Mouse (Mus musculus) embryonic facial prominence, embryonic 12.5 days (tissue): ENCODE data around the gene Pm20d1. TPM values are rescaled to one million over a fixed set of nuclear protein-coding genes. Genes with fewer than 3 reads are reported as not detected.

Experiments
- ATAC-seq: fragments of 200-750 bp; cut with Nextera tagmentation; 2 replicates; pipeline ENCODE4 v1.8.0; 2017; ENCODE audit not compliant: insufficient number of reproducible peaks, insufficient read depth, low FRiP score, low TSS enrichment
- H3K27ac ChIP-seq: fragments of 300-500 bp; sonication (generic); 2 replicates; pipeline ENCODE4 v1.5.1; 2016; ENCODE audit warnings: mild to moderate bottlenecking
- H3K27me3 ChIP-seq: fragments of 300-500 bp; sonication (generic); 2 replicates; pipeline ENCODE4 v1.6.1; 2016; ENCODE audit warnings: mild to moderate bottlenecking, moderate library complexity
- H3K36me3 ChIP-seq: fragments of 300-500 bp; sonication (generic); 2 replicates; pipeline ENCODE4 v1.6.1; 2016; ENCODE audit warnings: mild to moderate bottlenecking
- H3K4me1 ChIP-seq: fragments of 300-500 bp; sonication (generic); 2 replicates; pipeline ENCODE4 v1.6.1; 2016
- H3K4me2 ChIP-seq: fragments of 300-500 bp; sonication (generic); replicated peaks from 2 replicates; pipeline ENCODE4 v1.6.1; 2016; ENCODE audit warnings: mild to moderate bottlenecking, moderate library complexity
- H3K4me3 ChIP-seq: fragments of 300-500 bp; sonication (generic); 2 replicates; pipeline ENCODE4 v1.5.1; 2016; ENCODE audit warnings: mild to moderate bottlenecking
- H3K9ac ChIP-seq: fragments of 300-500 bp; sonication (generic); 2 replicates; pipeline ENCODE4 v1.6.1; 2016; ENCODE audit warnings: mild to moderate bottlenecking, moderate library complexity
- H3K9me3 ChIP-seq: fragments of 300-500 bp; sonication (generic); 2 replicates; pipeline ENCODE4 v1.6.1; 2016; ENCODE audit warnings: mild to moderate bottlenecking, moderate library complexity
- WGBS: fragments of 180-500 bp; shearing (Covaris S2); methylation state at CpG from one replicate; pipeline ENCODE4 v1.1.7; 2016; 5-methylcytosine and 5-hydroxymethylcytosine counted together
- polyA plus RNA-seq: library from polyadenylated mRNA; unstranded; fragments of >200 nt; fragmentation: Nextera tagmentation; extraction: Ambion mirVana; gene quantifications from 2 replicates; pipeline ENCODE4 v1.2.1, GENCODE M21; 2016

Pm20d1 gene
- 0.24 and 0.32 TPM in 2 replicates for polyA plus RNA-seq

GRCm38 (mm10) chr1:131797202-131797909, at the start of gene Pm20d1:
Gene Pm20d1, plus strand, starts transcription at chr1:131797381.
- Histone ChIP-seq H3K9me3 (no peaks in the 10 kb centered on the region), H3K27ac (no peak within 1 kb of the TSS), H3K4me3 (peak within 1 kb of the TSS; percentile 23; the same call in 1 of the 2 replicates), H3K9ac (peak within 1 kb of the TSS; percentile 27; the same call in 1 of the 2 replicates), H3K4me1 (peaks cover 4% of the 10 kb centered on the region; the same call in 1 of the 2 replicates), H3K27me3 (peaks cover 3% of the 10 kb centered on the region; the same call in 1 of the 2 replicates), H3K36me3 (no peaks in the 10 kb centered on the region), H3K4me2 (peak within 1 kb of the TSS; percentile 55)
- peak; percentile 47; the same call in 1 of the 2 replicates for ATAC-seq
- 9% methylated on average over 26 of the region's 26 CpGs for WGBS

GRCm38 (mm10) chr1:131747761-131748160, 49.4 kb upstream of the Pm20d1 start:
- no peak overlapping the region for H3K9ac ChIP-seq
- H3K27ac ChIP-seq, result no peak overlapping the region
- no peak for ATAC-seq
- peaks cover 5% of the 10 kb centered on the region; the same call in 1 of the 2 replicates for H3K4me1 ChIP-seq
- WGBS, result 43% methylated on average over 2 of the region's 2 CpGs
- H3K9me3 ChIP-seq, result no peaks in the 10 kb centered on the region
- no peaks in the 10 kb centered on the region for H3K36me3 ChIP-seq
- H3K4me2 ChIP-seq, result no peak overlapping the region
- H3K27me3 ChIP-seq, result no peaks in the 10 kb centered on the region
- H3K4me3 ChIP-seq, result no peak overlapping the region

GRCm38 (mm10) chr1:131748636-131749035, 48.5 kb upstream of the Pm20d1 start:
- Histone ChIP-seq H3K4me1 (peaks cover 5% of the 10 kb centered on the region; the same call in 1 of the 2 replicates), H3K27ac (no peak overlapping the region), H3K27me3 (no peaks in the 10 kb centered on the region), H3K9me3 (no peaks in the 10 kb centered on the region), H3K9ac (no peak overlapping the region), H3K4me3 (no peak overlapping the region), H3K4me2 (no peak overlapping the region), H3K36me3 (no peaks in the 10 kb centered on the region)
- WGBS, result 79% methylated on average over 2 of the region's 2 CpGs
- ATAC-seq, result no peak

GRCm38 (mm10) chr1:131749706-131750545, 47.3 kb upstream of the Pm20d1 start:
- 71% methylated on average over 15 of the region's 15 CpGs for WGBS
- ATAC-seq, result no peak
- no peak overlapping the region for H3K4me2 ChIP-seq

GRCm38 (mm10) chr1:131751181-131751890, 45.8 kb upstream of the Pm20d1 start:
- Histone ChIP-seq H3K4me2 (no peak overlapping the region), H3K9me3 (no peaks in the 10 kb centered on the region), H3K27me3 (no peaks in the 10 kb centered on the region), H3K9ac (no peak overlapping the region), H3K27ac (no peak overlapping the region), H3K36me3 (no peaks in the 10 kb centered on the region), H3K4me3 (no peak overlapping the region), H3K4me1 (no peaks in the 10 kb centered on the region)
- 70% methylated on average over 3 of the region's 3 CpGs for WGBS
- no peak for ATAC-seq

More at GRCm38 (mm10) chr1:131749706-131750545, 47.3 kb upstream of the Pm20d1 start:
- Histone ChIP-seq H3K27me3 (no peaks in the 10 kb centered on the region), H3K4me1 (0 out of 2 replicates have a peak, but pooled peaks cover under 1% of the 10 kb centered on the region), H3K36me3 (no peaks in the 10 kb centered on the region), H3K9ac (no peak overlapping the region), H3K27ac (no peak overlapping the region), H3K9me3 (no peaks in the 10 kb centered on the region), H3K4me3 (no peak overlapping the region)

DNA sequence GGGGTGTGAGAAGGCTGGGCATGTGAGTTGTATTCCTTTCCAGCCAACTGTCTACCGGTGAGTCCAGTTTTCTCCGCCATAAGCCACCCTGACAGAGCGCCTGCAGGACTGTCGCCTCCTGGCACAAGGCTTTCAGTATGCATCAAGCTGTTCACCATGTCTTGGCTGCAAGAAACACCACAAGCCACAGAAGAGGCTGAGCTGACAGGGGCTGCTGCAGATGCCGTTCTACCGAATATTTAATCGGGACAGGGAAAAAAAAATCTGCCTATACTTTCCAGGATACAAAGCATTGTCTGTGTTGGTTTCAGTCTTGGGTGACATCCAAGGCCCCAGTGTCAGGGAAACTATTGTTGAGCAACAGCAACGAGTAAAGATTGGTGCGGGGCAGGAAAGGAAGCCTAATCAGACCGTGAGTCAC, 45.3 kb upstream of the Pm20d1 start:
- no peaks in the 10 kb centered on the region for H3K9me3 ChIP-seq
- H3K9ac ChIP-seq, result no peak overlapping the region
- H3K4me3 ChIP-seq, result no peak overlapping the region
- no peak overlapping the region for H3K4me2 ChIP-seq
- 72% methylated on average over 10 of the region's 10 CpGs for WGBS
- H3K4me1 ChIP-seq, result no peaks in the 10 kb centered on the region
- no peaks in the 10 kb centered on the region for H3K36me3 ChIP-seq
- H3K27ac ChIP-seq, result no peak overlapping the region
- no peaks in the 10 kb centered on the region for H3K27me3 ChIP-seq
- no peak for ATAC-seq

- Histone ChIP-seq H3K27me3 (no peaks in the 10 kb centered on the region), H3K27ac (no peak overlapping the region)
- WGBS, result 64% methylated on average over 3 of the region's 3 CpGs
Observed at GRCm38 (mm10) chr1:131754212-131754829, 42.9 kb upstream of the Pm20d1 start.

DNA sequence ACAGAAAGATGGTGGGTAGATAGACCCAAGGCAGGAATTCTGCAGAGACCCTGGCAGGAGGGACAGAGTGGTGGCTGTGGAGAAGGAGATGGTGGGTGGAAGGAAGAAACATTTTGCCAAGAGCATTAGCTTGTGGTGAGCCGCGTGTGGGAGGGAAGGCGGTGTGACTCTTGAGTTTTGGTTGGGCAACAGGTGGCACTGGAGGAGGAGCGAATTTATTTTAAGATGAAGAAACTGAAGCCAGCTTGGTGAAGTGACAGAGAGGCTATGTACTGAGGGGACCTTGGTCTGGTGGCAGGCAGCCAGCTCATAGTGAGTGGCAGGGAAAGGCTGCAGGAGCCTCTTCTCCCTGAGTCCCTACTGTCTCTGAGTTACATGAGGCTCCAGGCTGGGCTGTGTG, 42.3 kb upstream of the Pm20d1 start:
- WGBS, result 91% methylated on average over 4 of the region's 4 CpGs
- no peak for ATAC-seq
- H3K9ac ChIP-seq, result no peak overlapping the region

More at GRCm38 (mm10) chr1:131754212-131754829, 42.9 kb upstream of the Pm20d1 start:
- Histone ChIP-seq H3K4me2 (no peak overlapping the region), H3K4me1 (no peaks in the 10 kb centered on the region), H3K9me3 (no peaks in the 10 kb centered on the region), H3K9ac (no peak overlapping the region), H3K4me3 (no peak overlapping the region), H3K36me3 (no peaks in the 10 kb centered on the region)
- no peak for ATAC-seq

DNA sequence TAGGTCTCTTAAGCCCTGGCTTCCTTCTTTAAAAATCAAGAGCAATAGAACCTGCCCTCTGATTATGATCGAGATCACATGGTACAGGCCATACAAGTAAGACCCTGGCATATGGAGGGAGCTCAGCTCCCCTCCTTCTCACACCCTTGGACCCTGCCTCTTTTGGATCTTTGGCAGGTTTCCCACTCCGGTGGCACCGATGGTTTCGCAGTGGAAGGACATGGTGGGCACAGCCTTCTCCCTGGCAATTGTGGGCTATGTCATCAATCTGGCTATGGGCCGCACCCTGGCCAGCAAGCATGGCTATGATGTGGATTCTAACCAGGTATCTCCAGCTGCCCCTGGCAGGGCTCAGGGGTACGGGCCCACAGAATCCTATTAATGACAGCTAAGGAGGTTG, 40.0 kb upstream of the Pm20d1 start:
- WGBS, result 90% methylated on average over 6 of the region's 6 CpGs

More for the DNA sequence above, 42.3 kb upstream of the Pm20d1 start:
- no peak overlapping the region for H3K4me3 ChIP-seq
- no peak overlapping the region for H3K4me2 ChIP-seq
- H3K36me3 ChIP-seq, result no peaks in the 10 kb centered on the region
- H3K27me3 ChIP-seq, result no peaks in the 10 kb centered on the region
- H3K9me3 ChIP-seq, result no peaks in the 10 kb centered on the region
- no peaks in the 10 kb centered on the region for H3K4me1 ChIP-seq
- no peak overlapping the region for H3K27ac ChIP-seq

DNA sequence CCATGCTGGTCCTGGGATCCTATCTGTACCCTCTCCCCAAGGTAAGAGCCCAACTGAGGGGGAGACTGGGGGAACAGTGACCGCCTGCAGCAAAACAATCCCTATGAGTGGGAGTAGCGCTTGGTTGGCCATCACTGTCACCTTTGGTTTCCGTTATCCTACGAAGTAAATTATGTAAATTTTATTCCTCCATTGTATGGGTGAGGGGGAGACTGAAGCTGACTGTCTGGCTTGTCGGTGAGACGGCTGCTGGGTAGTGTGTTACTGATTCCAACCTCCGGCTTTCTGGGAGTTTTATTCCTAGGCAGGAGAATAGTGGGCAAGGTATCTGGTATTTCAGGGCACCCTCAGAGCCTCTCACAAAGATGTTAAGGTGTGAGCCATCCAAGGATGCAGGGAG, 38.4 kb upstream of the Pm20d1 start:
- 80% methylated on average over 7 of the region's 7 CpGs for WGBS
- Histone ChIP-seq H3K36me3 (no peaks in the 10 kb centered on the region), H3K9ac (no peak overlapping the region), H3K4me1 (no peaks in the 10 kb centered on the region), H3K9me3 (no peaks in the 10 kb centered on the region), H3K27ac (no peak overlapping the region), H3K27me3 (no peaks in the 10 kb centered on the region), H3K4me3 (no peak overlapping the region), H3K4me2 (no peak overlapping the region)
- ATAC-seq, result no peak

More for the DNA sequence above, 40.0 kb upstream of the Pm20d1 start:
- no peak for ATAC-seq
- Histone ChIP-seq H3K9ac (no peak overlapping the region), H3K9me3 (no peaks in the 10 kb centered on the region), H3K4me1 (no peaks in the 10 kb centered on the region), H3K36me3 (no peaks in the 10 kb centered on the region), H3K27ac (no peak overlapping the region), H3K4me2 (no peak overlapping the region), H3K4me3 (no peak overlapping the region), H3K27me3 (no peaks in the 10 kb centered on the region)
